Mouse (Mus musculus) urinary bladder, adult 2 months (tissue): ENCODE measurements around the gene Itga3. TPM values are rescaled to one million over a fixed set of nuclear protein-coding genes. Genes with fewer than 3 reads are reported as not detected.
A peak's percentile ranks its signal among the peaks of the same experiment; 100 is the strongest.

Experiments used
- DNase-seq: peaks from one replicate; pipeline ENCODE4 v3.0.0; 2022; ENCODE audit warnings: low spot score
- polyA plus RNA-seq: library from polyadenylated mRNA; depleted of rRNA; stranded (reverse); fragments of >200 nt; gene quantifications from 2 replicates; pipeline ENCODE4 v1.2.3, GENCODE M21; 2012

Itga3 gene
- polyA plus RNA-seq, 1 experiment: 55.1 TPM

- no peak for DNase-seq
Measured at GRCm38 (mm10) chr11:95071266-95071665, 5.3 kb downstream of the Itga3 start.

- no peak for DNase-seq
Measured at GRCm38 (mm10) chr11:95070140-95071107, 6.2 kb downstream of the Itga3 start.

GRCm38 (mm10) chr11:95069226-95069957 is 7.2 kb downstream of the Itga3 start:
- no peak for DNase-seq

GRCm38 (mm10) chr11:95056768-95057501 is 19.7 kb downstream of the Itga3 start:
- DNase-seq: no peak

- DNase-seq: no peak
Measured at GRCm38 (mm10) chr11:95053062-95053461, 23.5 kb downstream of the Itga3 start.

- DNase-seq: no peak
Measured at GRCm38 (mm10) chr11:95046980-95047680, 29.5 kb downstream of the Itga3 start.

GRCm38 (mm10) chr11:95044185-95044870 is 32.3 kb downstream of the Itga3 start:
- DNase-seq: no peak

GRCm38 (mm10) chr11:95043608-95044007 is 33.0 kb downstream of the Itga3 start:
- no peak for DNase-seq

GRCm38 (mm10) chr11:95043060-95043459 is 33.5 kb downstream of the Itga3 start:
- DNase-seq: no peak

- DNase-seq: no peak
Measured at GRCm38 (mm10) chr11:95042096-95042495, 34.5 kb downstream of the Itga3 start.

GRCm38 (mm10) chr11:95041139-95041609 is 35.4 kb downstream of the Itga3 start, which contains the start of gene Pdk2:
Pdk2 (minus strand) TSS chr11:95041354.
- DNase-seq: peak; percentile 89

- no peak for DNase-seq
Measured at GRCm38 (mm10) chr11:95040491-95041138, 36.0 kb downstream of the Itga3 start.

GRCm38 (mm10) chr11:95039766-95040165 is 36.8 kb downstream of the Itga3 start:
- DNase-seq: no peak

GRCm38 (mm10) chr11:95038818-95039655 is 37.6 kb downstream of the Itga3 start:
- DNase-seq: no peak

- no peak for DNase-seq
Measured at GRCm38 (mm10) chr11:95038156-95038817, 38.3 kb downstream of the Itga3 start.

- DNase-seq: no peak
Measured at GRCm38 (mm10) chr11:95037306-95037705, 39.3 kb downstream of the Itga3 start.

- no peak for DNase-seq
Measured at GRCm38 (mm10) chr11:95036521-95036920, 40.1 kb downstream of the Itga3 start.

- no peak for DNase-seq
Measured at GRCm38 (mm10) chr11:95034902-95035301, 41.7 kb downstream of the Itga3 start.

GRCm38 (mm10) chr11:95033617-95034016 is 43.0 kb downstream of the Itga3 start:
- no peak for DNase-seq
